Mouse (Mus musculus): Measurements from ENCODE around the gene Aqp3. TPM values are rescaled to one million over a fixed set of nuclear protein-coding genes. Genes with fewer than 3 reads are reported as not detected.

Aqp3 gene
- not detected for total RNA-seq (2023)

GRCm38 (mm10) chr4:41097871-41098576, at the start of gene Aqp3:
TSS of gene Aqp3 (minus strand) at chr4:41098183.

GRCm38 (mm10) chr4:41135711-41136453, 37.9 kb upstream of the Aqp3 start, which contains the start of gene Ube2r2:
TSS of gene Ube2r2 (plus strand) at chr4:41135743.

GRCm38 (mm10) chr4:41124180-41124951, 26.4 kb upstream of the Aqp3 start, which contains the start of gene Nol6:
TSS of gene Nol6 (minus strand) at chr4:41124455.

GRCm38 (mm10) chr4:41047524-41048271, 50.3 kb downstream of the Aqp3 start, which contains the start of gene Aqp7:
TSS of gene Aqp7 (minus strand) at chr4:41048139.

Other genes with a start within 250 kb of the Aqp3 start
- 10 to 100 TPM; 73.1 to 77.7 TPM for gene B4galt1, start 244.2 kb downstream of the Aqp3 start, total RNA-seq (2023)
- not detected for gene Spink4, start 178.1 kb downstream of the Aqp3 start, total RNA-seq (2023)
- gene Bag1, start 149.9 kb downstream of the Aqp3 start, total RNA-seq (2023): 10 to 100 TPM; 70.9 to 79.0 TPM
- gene Chmp5, start 149.8 kb downstream of the Aqp3 start, total RNA-seq (2023): 10 to 100 TPM; 44.8 to 45.7 TPM
- 10 to 100 TPM; 30.2 to 32.6 TPM for gene Nfx1, start 127.3 kb downstream of the Aqp3 start, total RNA-seq (2023)
- not detected for gene Aqp7, start 50.0 kb downstream of the Aqp3 start, total RNA-seq (2023)
- 10 to 100 TPM; 16.0 to 17.0 TPM for gene Nol6, start 26.3 kb upstream of the Aqp3 start, total RNA-seq (2023)
- gene Ube2r2, start 37.6 kb upstream of the Aqp3 start, total RNA-seq (2023): 10 to 100 TPM; 48.3 to 53.1 TPM
- gene Ubap2, start 177.0 kb upstream of the Aqp3 start, total RNA-seq (2023): 10 to 100 TPM; 33.3 to 36.1 TPM
- 10 to 100 TPM; 69.8 to 77.3 TPM for gene Dcaf12, start 216.7 kb upstream of the Aqp3 start, total RNA-seq (2023)

Data from neutrophil, adult 83 days (primary cell).